Mouse (Mus musculus): Measurements from ENCODE around the gene Fbxl16. TPM values are rescaled to one million over a fixed set of nuclear protein-coding genes. Genes with fewer than 3 reads are reported as not detected.

Gene Fbxl16
- total and polyA plus RNA-seq, 3 experiments, result 1.1 to 3.2 (median 1.4) TPM

DNA sequence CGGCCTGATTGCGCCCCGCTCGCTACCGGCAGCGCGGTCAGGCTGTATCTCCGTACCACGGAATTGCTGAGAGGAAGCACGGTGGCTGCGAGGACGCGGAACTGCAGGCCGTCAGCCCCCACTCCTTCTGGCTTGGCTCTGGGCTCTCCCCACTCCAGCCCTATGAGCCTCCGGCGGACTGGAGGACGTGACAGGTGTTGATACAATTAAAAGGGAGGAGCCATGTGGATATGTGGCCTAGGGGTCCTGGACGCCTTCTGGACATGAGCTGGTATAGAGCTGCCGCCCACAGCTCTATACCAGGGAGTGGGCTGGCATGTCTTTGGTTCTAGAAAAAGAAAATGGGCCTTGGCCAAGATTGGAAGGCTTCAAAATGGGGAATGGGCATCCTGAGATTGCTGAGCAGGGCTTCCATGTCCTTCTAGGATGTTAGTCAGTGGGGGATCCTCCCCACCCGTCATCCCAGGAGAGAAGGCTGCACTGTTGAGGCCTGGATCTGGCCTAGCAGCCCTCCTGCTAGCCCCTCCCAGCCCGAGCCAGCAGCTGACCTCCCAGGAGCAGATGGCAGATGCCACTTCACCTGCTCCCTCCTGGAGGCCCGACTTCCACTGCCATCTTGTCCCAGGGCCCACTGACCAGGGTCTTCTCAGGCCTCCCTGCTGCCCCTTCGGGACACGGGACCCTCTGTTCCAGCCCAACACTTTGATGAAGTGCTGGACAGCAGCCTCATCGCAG is 888 bp downstream of the Fbxl16 start:
- no peaks in the 10 kb centered on the region; the same call in 1 of the 2 replicates for H3K4me1 ChIP-seq (ENCODE audit: control insufficient read depth, insufficient read depth, low read length)
- H3K27me3 ChIP-seq (ENCODE audit: control insufficient read depth, insufficient read depth, low read length), result no peaks in the 10 kb centered on the region
- no peak overlapping the region for H3K27ac ChIP-seq
- H3K79me2 ChIP-seq (replicated peaks; ENCODE audit: control insufficient read depth, insufficient read depth, low read length), result no peaks in the 10 kb centered on the region
- no peak for TF ChIP-seq EP300 (IDR thresholded peaks at IDR 0.05; ENCODE audit: insufficient read depth, low read depth, low read length)
- no peak for TF ChIP-seq CTCF (IDR thresholded peaks at IDR 0.05)
- TF ChIP-seq POLR2A (IDR thresholded peaks at IDR 0.05; ENCODE audit: insufficient read depth, low read depth, low read length), result no peak
- DNase-seq, result no peak
- peak overlapping the region; percentile 28 for H3K9ac ChIP-seq (ENCODE audit: low read depth, low read length)
- peak overlapping the region; percentile 46 for H3K4me3 ChIP-seq
- WGBS, result 16% methylated on average over 24 of the region's 25 CpGs
- intact Hi-C loops (cut with DNase I), result no loop called here
- H3K36me3 ChIP-seq (ENCODE audit: control insufficient read depth, insufficient read depth, low read length), result no peaks in the 10 kb centered on the region

DNA sequence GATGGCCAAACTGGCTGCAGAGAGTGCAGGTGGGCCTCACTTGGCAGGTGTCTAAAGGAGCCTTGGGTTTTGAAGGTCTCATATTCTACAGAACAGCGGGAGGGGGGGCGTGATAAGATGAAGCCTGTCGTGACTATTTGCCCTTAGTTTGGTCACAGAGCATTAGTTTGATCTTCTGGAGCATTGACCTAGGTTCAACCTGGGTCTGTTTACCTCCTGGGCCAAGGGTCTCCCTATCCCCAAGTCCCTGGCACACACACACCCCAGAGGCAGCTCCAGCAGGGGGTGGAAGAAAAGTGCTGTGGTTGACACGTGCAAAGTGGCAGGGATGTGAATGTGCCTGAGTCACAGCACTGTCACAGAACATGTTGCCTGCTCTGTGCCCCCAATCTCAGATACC is 2.0 kb downstream of the Fbxl16 start:
- no peak for TF ChIP-seq CTCF (IDR thresholded peaks at IDR 0.05)
- TF ChIP-seq POLR2A (IDR thresholded peaks at IDR 0.05; ENCODE audit: insufficient read depth, low read depth, low read length), result no peak
- no peak for TF ChIP-seq EP300 (IDR thresholded peaks at IDR 0.05; ENCODE audit: insufficient read depth, low read depth, low read length)
- intact Hi-C loops (cut with DNase I), result no loop called here
- WGBS, result 70% methylated on average over 4 of the region's 4 CpGs

DNA sequence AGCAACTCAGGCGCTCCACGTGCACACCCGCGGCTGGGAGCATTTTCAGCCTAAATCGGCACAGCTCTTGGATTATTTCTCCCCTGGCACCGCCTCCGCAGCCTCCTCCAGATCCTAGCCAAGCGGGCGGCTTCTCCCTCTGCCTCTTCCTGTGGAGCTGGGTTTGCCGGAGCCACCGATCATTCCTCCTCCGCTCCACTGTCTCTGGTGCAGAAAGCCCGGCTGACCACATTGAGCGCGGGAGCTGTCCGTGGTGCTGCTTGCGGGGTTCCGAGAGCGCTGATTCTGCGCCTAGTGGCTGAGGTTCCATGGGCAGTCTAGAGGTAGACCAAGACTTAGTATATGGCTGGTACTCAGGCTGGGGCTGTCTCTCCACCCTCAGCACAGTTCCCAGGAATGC is 4.6 kb downstream of the Fbxl16 start:
- Histone ChIP-seq H3K4me1 (ENCODE audit: control insufficient read depth, insufficient read depth, low read length) (no peaks in the 10 kb centered on the region; the same call in 1 of the 2 replicates), H3K36me3 (ENCODE audit: control insufficient read depth, insufficient read depth, low read length) (no peaks in the 10 kb centered on the region), H3K27me3 (ENCODE audit: control insufficient read depth, insufficient read depth, low read length) (no peaks in the 10 kb centered on the region), H3K9ac (ENCODE audit: low read depth, low read length) (no peak overlapping the region), H3K4me3 (no peak overlapping the region), H3K27ac (no peak overlapping the region), H3K79me2 (replicated peaks; ENCODE audit: control insufficient read depth, insufficient read depth, low read length) (no peaks in the 10 kb centered on the region)
- intact Hi-C loops (cut with DNase I), result no loop called here
- WGBS, result 1% methylated on average over 20 of the region's 20 CpGs
- peak; percentile 71 to 82 for DNase-seq
- peak; percentile 64 for TF ChIP-seq CTCF (IDR thresholded peaks at IDR 0.05)
- TF ChIP-seq EP300 (IDR thresholded peaks at IDR 0.05; ENCODE audit: insufficient read depth, low read depth, low read length), result 0 out of 2 replicates have a peak, but pooled peaks have one; percentile 28
- no peak for TF ChIP-seq POLR2A (IDR thresholded peaks at IDR 0.05; ENCODE audit: insufficient read depth, low read depth, low read length)

More for the DNA sequence above, 2.0 kb downstream of the Fbxl16 start:
- no peaks in the 10 kb centered on the region; the same call in 1 of the 2 replicates for H3K4me1 ChIP-seq (ENCODE audit: control insufficient read depth, insufficient read depth, low read length)
- H3K36me3 ChIP-seq (ENCODE audit: control insufficient read depth, insufficient read depth, low read length), result no peaks in the 10 kb centered on the region
- no peaks in the 10 kb centered on the region for H3K27me3 ChIP-seq (ENCODE audit: control insufficient read depth, insufficient read depth, low read length)
- DNase-seq, result no peak
- no peak overlapping the region for H3K9ac ChIP-seq (ENCODE audit: low read depth, low read length)
- no peak overlapping the region for H3K4me3 ChIP-seq
- H3K27ac ChIP-seq, result no peak overlapping the region
- no peaks in the 10 kb centered on the region for H3K79me2 ChIP-seq (replicated peaks; ENCODE audit: control insufficient read depth, insufficient read depth, low read length)

DNA sequence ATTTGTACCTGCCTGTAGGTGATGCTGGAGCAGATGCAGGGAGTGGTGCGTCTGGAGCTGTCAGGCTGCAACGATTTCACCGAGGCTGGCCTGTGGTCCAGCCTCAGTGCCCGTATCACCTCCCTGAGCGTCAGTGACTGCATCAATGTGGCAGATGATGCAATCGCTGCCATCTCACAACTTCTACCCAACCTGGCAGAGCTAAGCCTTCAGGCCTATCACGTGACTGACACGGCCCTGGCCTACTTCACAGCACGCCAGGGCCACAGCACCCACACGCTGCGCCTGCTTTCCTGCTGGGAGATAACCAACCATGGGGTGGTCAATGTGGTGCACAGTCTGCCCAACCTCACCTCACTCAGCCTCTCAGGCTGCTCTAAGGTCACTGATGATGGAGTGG is 8.8 kb downstream of the Fbxl16 start:
- Histone ChIP-seq H3K36me3 (ENCODE audit: control insufficient read depth, insufficient read depth, low read length) (no peaks in the 10 kb centered on the region), H3K79me2 (replicated peaks; ENCODE audit: control insufficient read depth, insufficient read depth, low read length) (no peaks in the 10 kb centered on the region), H3K4me1 (ENCODE audit: control insufficient read depth, insufficient read depth, low read length) (no peaks in the 10 kb centered on the region), H3K9ac (ENCODE audit: low read depth, low read length) (no peak overlapping the region), H3K27me3 (ENCODE audit: control insufficient read depth, insufficient read depth, low read length) (peaks cover 10% of the 10 kb centered on the region), H3K27ac (no peak overlapping the region), H3K4me3 (no peak overlapping the region)
- no peak for DNase-seq
- 75% methylated on average over 11 of the region's 11 CpGs for WGBS
- intact Hi-C loops (cut with DNase I), result no loop called here
- TF ChIP-seq CTCF (IDR thresholded peaks at IDR 0.05) (no peak), POLR2A (IDR thresholded peaks at IDR 0.05; ENCODE audit: insufficient read depth, low read depth, low read length) (no peak)

DNA sequence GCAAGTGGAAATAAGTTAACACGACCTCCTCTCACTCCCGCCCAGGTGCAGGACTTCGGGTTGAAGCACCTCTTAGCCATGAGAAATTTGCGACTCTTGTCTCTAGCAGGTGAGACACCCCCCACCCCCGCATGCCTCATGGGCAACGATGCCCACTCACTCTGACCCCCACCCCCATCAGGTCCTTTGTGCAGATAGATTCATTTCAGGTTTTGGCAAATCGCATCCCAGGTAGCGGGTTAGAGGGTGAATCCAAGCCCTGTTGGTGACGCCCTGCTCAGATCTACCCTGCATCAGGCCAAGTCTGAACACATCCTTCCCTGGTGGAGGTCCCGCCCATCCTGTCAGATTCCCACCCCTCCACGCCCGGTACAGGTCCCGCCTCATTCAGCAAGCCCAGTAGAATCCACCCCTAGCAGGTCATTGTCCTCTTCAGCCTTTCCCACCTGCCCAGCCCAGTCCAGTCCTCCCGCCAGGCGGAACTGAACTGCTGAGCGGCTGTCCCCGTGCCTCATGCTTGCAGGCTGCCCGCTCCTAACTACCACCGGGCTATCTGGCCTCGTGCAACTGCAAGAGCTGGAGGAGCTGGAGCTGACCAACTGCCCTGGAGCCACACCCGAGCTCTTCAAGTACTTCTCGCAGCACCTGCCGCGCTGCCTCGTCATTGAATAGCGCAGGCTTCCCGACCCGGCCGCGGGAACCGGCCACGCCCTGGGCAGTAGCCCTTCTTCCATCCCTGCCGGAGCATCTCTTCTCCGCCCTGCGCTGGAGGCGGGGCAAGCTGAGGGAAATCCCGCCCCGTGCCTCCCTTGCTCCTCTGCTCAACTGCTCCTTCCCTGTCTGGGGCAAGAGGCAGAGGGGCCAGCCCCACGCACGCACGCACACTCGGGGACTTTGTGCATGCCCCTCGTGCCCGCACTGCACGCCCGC is 10.2 kb downstream of the Fbxl16 start:
- Histone ChIP-seq H3K27me3 (ENCODE audit: control insufficient read depth, insufficient read depth, low read length) (peaks cover 10% of the 10 kb centered on the region), H3K4me3 (no peak overlapping the region)
- no peak for TF ChIP-seq CTCF (IDR thresholded peaks at IDR 0.05)
- no peak for TF ChIP-seq EP300 (IDR thresholded peaks at IDR 0.05; ENCODE audit: insufficient read depth, low read depth, low read length)
- TF ChIP-seq POLR2A (IDR thresholded peaks at IDR 0.05; ENCODE audit: insufficient read depth, low read depth, low read length), result no peak

More for the DNA sequence above, 10.2 kb downstream of the Fbxl16 start:
- Histone ChIP-seq H3K4me1 (ENCODE audit: control insufficient read depth, insufficient read depth, low read length) (peaks cover 3% of the 10 kb centered on the region), H3K36me3 (ENCODE audit: control insufficient read depth, insufficient read depth, low read length) (no peaks in the 10 kb centered on the region), H3K79me2 (replicated peaks; ENCODE audit: control insufficient read depth, insufficient read depth, low read length) (no peaks in the 10 kb centered on the region), H3K27ac (no peak overlapping the region), H3K9ac (ENCODE audit: low read depth, low read length) (no peak overlapping the region)
- WGBS, result 5% methylated on average over 46 of the region's 46 CpGs
- intact Hi-C loops (cut with DNase I), result no loop called here
- DNase-seq, result peak in 1 of 2 experiments; percentile 30

Data from heart, adult 2 months (tissue).